Mouse (Mus musculus) embryonic fibroblast, embryonic 13.5 days (primary cell): ENCODE results near the gene Adss.

Experiments used
- CTCF ChIP-seq: IDR thresholded peaks from 2 replicates; pipeline ENCODE4 v1.5.1; 2011; ENCODE audit warnings: mild to moderate bottlenecking, control low read depth, low read length, moderate library complexity, borderline replicate concordance; ENCODE audit not compliant: insufficient read depth
- POLR2A ChIP-seq: IDR thresholded peaks from 2 replicates; pipeline ENCODE4 v1.6.1; 2011; ENCODE audit warnings: low read depth, mild to moderate bottlenecking, control low read depth, low read length, moderate library complexity

DNA sequence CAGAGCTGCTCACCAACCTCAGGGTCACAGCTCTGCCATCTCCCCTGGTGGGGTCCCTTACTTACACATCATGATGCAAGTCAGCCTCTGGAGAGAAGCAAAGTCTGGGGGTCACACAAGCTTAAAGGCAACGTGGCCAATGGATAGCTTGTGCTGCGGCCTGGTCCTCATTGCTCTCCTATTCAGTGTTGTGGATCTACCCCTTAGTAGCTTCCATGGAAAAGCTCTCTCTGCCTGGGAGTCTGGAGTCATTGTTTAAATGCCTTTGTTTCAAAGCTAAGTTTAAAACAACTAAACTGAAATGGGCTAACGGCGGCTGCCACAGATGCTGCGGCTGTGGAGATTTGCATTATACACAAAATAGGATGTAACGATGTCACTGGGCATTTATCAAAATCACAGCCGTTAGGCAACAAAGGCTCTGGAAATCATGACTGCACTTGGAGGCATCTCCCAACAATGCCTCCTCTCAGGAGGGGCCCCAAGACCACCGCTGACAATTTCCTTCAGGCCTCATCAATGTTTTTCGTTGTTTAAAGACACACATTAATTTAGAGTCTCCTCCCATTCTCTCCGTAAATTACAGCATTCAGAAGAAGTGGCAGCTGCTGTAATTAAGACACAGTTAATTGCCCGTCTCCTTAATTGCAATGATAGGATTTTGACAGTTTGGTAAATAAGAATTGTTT is 77.8 kb downstream of the Adss start:
- TF ChIP-seq CTCF (no peak), POLR2A (no peak)
